Mouse (Mus musculus) limb, embryonic 14.5 days (tissue): ENCODE results near the gene Plekhm1. TPM values are rescaled to one million over a fixed set of nuclear protein-coding genes. Genes with fewer than 3 reads are reported as not detected.
A peak's percentile ranks its signal among the peaks of the same experiment; 100 is the strongest.
"Not testable (repeated sequence)": the region's sequence is repeated elsewhere in the genome, so short reads cannot be mapped to it uniquely, and the experiment has no call there.

Source experiments
- ATAC-seq: fragments of 200-750 bp; cut with Nextera tagmentation; 2 replicates; pipeline ENCODE4 v1.8.0; 2017; ENCODE audit warnings: low read depth, moderate number of reproducible peaks, moderate TSS enrichment; ENCODE audit not compliant: low FRiP score
- DNase-seq: peaks from one replicate; pipeline ENCODE4 v3.0.0-alpha.2; 2015; ENCODE audit warnings: low spot score
- H3K27ac ChIP-seq: fragments of 300-500 bp; sonication (generic); replicated peaks from 2 replicates; pipeline ENCODE4 v1.5.1; 2014; ENCODE audit warnings: low read depth, mild to moderate bottlenecking, low read length, moderate library complexity, mixed read lengths
- H3K27me3 ChIP-seq: fragments of 300-500 bp; sonication (generic); 2 replicates; pipeline ENCODE4 v1.6.1; 2014; ENCODE audit warnings: low read length, mixed read lengths; ENCODE audit not compliant: control insufficient read depth, insufficient read depth
- H3K36me3 ChIP-seq: fragments of 300-500 bp; sonication (generic); 2 replicates; pipeline ENCODE4 v1.6.1; 2014; ENCODE audit warnings: mild to moderate bottlenecking, low read length, moderate library complexity, mixed read lengths; ENCODE audit not compliant: control insufficient read depth, insufficient read depth
- H3K4me1 ChIP-seq: fragments of 300-500 bp; sonication (generic); 2 replicates; pipeline ENCODE4 v1.6.1; 2014; ENCODE audit warnings: antibody characterized with exemption, low read length, mixed read lengths; ENCODE audit not compliant: control insufficient read depth, insufficient read depth
- H3K4me2 ChIP-seq: fragments of 300-500 bp; sonication (generic); replicated peaks from 2 replicates; pipeline ENCODE4 v1.6.1; 2014; ENCODE audit warnings: low read depth, mild to moderate bottlenecking, low read length, moderate library complexity; ENCODE audit not compliant: severe bottlenecking
- H3K4me3 ChIP-seq: fragments of 300-500 bp; sonication (generic); replicated peaks from 2 replicates; pipeline ENCODE4 v1.5.1; 2014; ENCODE audit warnings: low read length
- H3K9ac ChIP-seq: fragments of 300-500 bp; sonication (generic); 2 replicates; pipeline ENCODE4 v1.6.1; 2014; ENCODE audit warnings: mild to moderate bottlenecking, low read depth, low read length, moderate library complexity; ENCODE audit not compliant: severe bottlenecking
- H3K9me3 ChIP-seq: fragments of 300-500 bp; sonication (generic); 2 replicates; pipeline ENCODE4 v1.6.1; 2016; ENCODE audit warnings: low read length; ENCODE audit not compliant: control insufficient read depth
- POLR2A ChIP-seq: fragments of 200-500 bp; IDR thresholded peaks from 2 replicates; pipeline ENCODE4 v1.8.0; 2012; ENCODE audit warnings: inconsistent platforms, mild to moderate bottlenecking, moderate library complexity, borderline replicate concordance; ENCODE audit not compliant: insufficient read depth, insufficient read length; ENCODE audit errors: extremely low read depth
- WGBS: fragments of 180-500 bp; shearing (Covaris S2); extraction: QIAGEN DNeasy Blood & Tissue Kit; methylation state at CpG from one replicate; pipeline ENCODE4 v1.1.7; 2014; 5-methylcytosine and 5-hydroxymethylcytosine counted together
- polyA plus RNA-seq, 2 experiments: library from polyadenylated mRNA; depleted of rRNA in 1 of 2; stranded (reverse) in 1 of 2; unstranded in 1 of 2; fragments of >200 nt; fragmentation: Nextera tagmentation in 1 of 2; extraction: Ambion mirVana in 1 of 2; gene quantifications; 2 replicates each; pipeline versions ENCODE4 v1.2.1 to v1.2.3; 2012 to 2014

Plekhm1 gene
- polyA plus RNA-seq, 2 experiments = 9.6 to 11.8 TPM

DNA sequence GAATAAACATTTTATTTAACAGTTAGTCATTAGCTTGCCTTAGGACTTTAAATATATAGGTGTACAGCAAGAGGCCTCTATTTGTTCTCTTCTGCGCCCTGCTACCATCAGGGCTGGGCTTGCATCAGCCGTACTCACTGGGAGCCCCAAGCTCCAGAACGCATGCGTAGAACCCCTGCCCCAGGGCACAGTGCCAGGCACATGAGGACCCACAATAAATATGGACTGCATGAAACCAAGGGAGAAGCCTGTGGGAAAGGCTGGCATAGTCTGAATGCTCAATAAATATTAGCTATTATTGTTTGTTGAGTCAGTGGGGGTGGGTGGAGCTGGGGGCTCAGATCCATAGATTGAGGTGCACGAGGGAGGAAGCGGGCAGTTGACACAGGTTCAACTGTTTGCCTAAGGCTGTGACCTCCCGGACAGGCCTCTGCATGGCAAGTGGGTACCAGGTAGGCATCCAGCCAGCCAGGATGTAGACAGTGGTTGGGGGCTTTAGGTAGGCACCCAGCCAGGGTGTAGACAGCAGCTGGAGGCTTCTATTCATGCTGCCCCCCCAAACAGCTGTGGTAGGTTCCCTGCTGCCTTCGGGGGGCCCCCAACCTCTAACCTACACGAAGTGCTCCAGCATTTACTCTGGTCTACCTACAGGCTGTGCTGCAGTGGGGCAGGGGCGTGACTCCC, 80.8 kb downstream of the Plekhm1 start:
- ATAC-seq (no peak), DNase-seq (no peak)
- Histone ChIP-seq H3K27me3 (peaks cover 22% of the 10 kb centered on the region), H3K9me3 (no peaks in the 10 kb centered on the region), H3K27ac (no peak overlapping the region), H3K4me2 (no peak overlapping the region), H3K9ac (no peak overlapping the region), H3K36me3 (no peaks in the 10 kb centered on the region), H3K4me3 (no peak overlapping the region), H3K4me1 (peaks cover 5% of the 10 kb centered on the region)
- WGBS = 89% methylated on average over 10 of the region's 10 CpGs
- no peak for TF ChIP-seq POLR2A

DNA sequence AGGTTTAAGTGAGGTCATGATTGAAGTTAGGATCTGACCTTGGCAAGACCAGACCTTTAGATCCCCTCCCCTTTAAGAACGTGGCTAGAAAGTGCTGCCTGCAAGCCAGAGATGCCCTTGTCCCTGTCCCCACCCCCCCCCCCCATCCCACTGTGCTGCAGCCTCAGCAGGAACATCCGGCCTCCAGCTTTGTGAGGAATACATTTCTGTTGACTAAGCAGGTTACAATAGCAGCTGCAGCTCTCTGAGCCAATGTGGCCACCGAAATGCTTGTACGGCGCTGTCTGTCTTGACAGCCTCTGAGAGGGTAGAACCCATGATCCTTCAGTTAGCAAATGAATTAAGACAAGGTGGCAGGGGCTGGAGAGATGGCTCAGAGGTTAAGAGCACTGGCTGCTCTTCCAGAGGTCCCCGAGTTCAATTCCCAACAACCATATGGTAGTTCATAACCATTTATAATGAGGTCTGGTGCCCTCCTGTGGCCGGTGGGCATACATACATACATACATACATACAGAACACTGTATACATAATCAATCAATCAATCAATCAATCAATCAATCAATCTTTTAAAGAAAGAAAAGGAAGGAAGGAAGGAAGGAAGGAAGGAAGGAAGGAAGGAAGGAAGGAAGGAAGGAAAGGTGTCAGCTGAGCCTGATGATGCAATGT, 81.7 kb downstream of the Plekhm1 start:
- no peaks in the 10 kb centered on the region for H3K9me3 ChIP-seq
- no peak for ATAC-seq
- 72% methylated on average over 7 of the region's 7 CpGs for WGBS
- peaks cover 22% of the 10 kb centered on the region for H3K27me3 ChIP-seq
- no peak overlapping the region for H3K27ac ChIP-seq
- no peak overlapping the region for H3K4me3 ChIP-seq
- TF ChIP-seq POLR2A = no peak
- no peak overlapping the region for H3K4me2 ChIP-seq
- H3K4me1 ChIP-seq = peaks cover 5% of the 10 kb centered on the region
- no peak overlapping the region for H3K9ac ChIP-seq
- no peaks in the 10 kb centered on the region for H3K36me3 ChIP-seq
- no peak for DNase-seq

DNA sequence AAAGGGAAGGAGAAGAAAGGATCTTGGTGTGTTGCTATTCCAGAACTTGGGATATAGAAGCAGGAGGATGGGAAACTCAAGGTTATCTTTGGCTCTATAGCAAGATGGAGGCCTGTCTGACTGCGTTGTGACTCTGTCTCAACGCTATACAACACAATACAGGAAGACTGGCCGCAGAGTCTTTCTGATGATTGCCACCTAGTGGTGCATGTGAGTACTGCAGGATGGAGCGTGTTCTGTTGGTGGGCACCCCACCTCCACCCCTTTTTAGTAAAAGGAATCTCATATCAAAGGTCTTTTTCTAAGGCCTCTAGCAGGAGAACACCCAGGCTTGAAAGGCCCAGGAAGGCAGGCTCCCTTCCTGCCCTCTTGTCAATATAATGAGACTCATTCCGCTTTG, 85.5 kb downstream of the Plekhm1 start:
- peak; percentile 89 for DNase-seq
- no peak overlapping the region for H3K4me3 ChIP-seq
- no peak overlapping the region for H3K27ac ChIP-seq
- no peak for TF ChIP-seq POLR2A
- no peaks in the 10 kb centered on the region for H3K36me3 ChIP-seq
- no peaks in the 10 kb centered on the region for H3K9me3 ChIP-seq
- no peaks in the 10 kb centered on the region for H3K27me3 ChIP-seq
- H3K9ac ChIP-seq = no peak overlapping the region
- 9% methylated on average over 5 of the region's 5 CpGs for WGBS
- H3K4me2 ChIP-seq = no peak overlapping the region
- no peak for ATAC-seq
- peaks cover 6% of the 10 kb centered on the region; the same call in 1 of the 2 replicates for H3K4me1 ChIP-seq

DNA sequence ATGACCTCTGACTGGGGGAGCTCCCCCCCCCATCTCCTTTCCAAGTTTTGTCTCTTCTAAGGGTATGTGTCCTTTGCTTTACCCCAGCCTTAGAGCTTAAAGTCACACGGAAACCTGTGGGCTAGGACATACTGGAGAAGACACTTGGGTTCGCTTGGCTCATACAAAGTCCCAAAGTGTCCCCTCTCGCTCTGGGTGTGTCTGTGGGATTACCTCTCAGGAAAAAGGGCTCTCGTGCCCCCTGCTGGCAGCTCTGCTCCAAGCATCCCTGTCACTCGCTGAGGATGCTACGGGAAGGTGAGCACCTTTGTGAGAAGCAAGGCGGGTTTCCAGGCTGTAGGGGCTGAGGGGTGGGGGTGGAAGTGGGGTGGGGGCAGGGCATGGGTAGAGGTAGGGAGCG, 87.3 kb downstream of the Plekhm1 start:
- no peaks in the 10 kb centered on the region for H3K27me3 ChIP-seq
- H3K27ac ChIP-seq = no peak overlapping the region

DNA sequence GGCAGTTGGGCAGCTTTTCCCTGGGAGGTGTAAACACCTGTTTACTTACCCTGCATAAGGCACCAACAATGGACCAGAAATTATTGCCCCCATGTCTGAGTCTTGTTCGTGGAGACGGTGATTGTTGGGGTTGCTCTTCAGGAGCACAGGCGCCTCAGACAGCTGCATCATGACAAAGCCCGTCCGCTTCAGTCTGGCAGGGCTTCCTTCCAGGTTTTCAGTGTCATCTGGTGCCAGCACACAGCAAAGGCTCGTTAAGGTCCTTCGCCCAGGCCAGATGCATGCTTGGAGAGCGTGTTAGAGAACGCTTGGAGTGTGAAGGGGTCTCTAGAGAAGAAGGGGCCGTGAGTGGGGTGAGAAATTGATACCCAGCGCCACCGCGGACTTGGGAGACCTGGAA, 87.8 kb downstream of the Plekhm1 start:
- TF ChIP-seq POLR2A = no peak
- Histone ChIP-seq H3K27me3 (no peaks in the 10 kb centered on the region), H3K9ac (no peak overlapping the region), H3K27ac (no peak overlapping the region), H3K4me3 (no peak overlapping the region), H3K36me3 (no peaks in the 10 kb centered on the region), H3K9me3 (no peaks in the 10 kb centered on the region), H3K4me2 (0 out of 2 replicates have a peak overlapping the region, but pooled peaks have one; percentile 10), H3K4me1 (peaks cover 21% of the 10 kb centered on the region)
- WGBS = 39% methylated on average over 13 of the region's 13 CpGs
- DNase-seq = no peak
- ATAC-seq = no peak

More for the DNA sequence above, 87.3 kb downstream of the Plekhm1 start:
- Histone ChIP-seq H3K4me3 (no peak overlapping the region), H3K4me2 (0 out of 2 replicates have a peak overlapping the region, but pooled peaks have one; percentile 10), H3K9ac (no peak overlapping the region), H3K9me3 (no peaks in the 10 kb centered on the region), H3K36me3 (no peaks in the 10 kb centered on the region), H3K4me1 (peaks cover 17% of the 10 kb centered on the region)
- peak; percentile 51; the same call in 1 of the 2 replicates for ATAC-seq
- 10% methylated on average over 8 of the region's 8 CpGs for WGBS
- no peak for TF ChIP-seq POLR2A
- peak; percentile 77 for DNase-seq

DNA sequence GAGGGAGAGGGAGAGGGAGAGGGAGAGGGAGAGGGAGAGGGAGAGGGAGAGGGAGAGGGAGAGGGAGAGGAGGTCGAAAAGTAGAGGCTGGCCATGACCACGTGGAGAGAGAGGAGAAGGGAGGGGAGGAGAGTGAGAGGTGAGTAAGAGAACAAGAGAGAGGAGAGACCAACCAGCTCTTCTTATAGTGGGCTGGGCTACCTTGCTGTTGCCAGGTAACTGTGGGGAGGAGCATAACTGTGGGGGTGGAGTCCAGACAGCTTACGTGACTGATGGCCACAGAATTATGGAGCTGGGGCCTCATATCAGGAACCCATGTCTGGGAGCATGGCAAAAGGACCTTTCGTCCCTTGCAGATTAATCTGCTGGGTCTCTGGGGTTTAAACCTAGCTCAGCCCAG, 89.7 kb downstream of the Plekhm1 start:
- WGBS = 42% methylated on average over 4 of the region's 4 CpGs
- H3K4me3 ChIP-seq, H3K36me3 ChIP-seq, H3K9ac ChIP-seq, DNase-seq, H3K27me3 ChIP-seq, H3K4me2 ChIP-seq, ATAC-seq, H3K27ac ChIP-seq, H3K9me3 ChIP-seq: not testable (repeated sequence)
- H3K4me1 ChIP-seq = peaks cover 21% of the 10 kb centered on the region
